Mouse (Mus musculus): ENCODE measurements around the gene Prss54.

DNA sequence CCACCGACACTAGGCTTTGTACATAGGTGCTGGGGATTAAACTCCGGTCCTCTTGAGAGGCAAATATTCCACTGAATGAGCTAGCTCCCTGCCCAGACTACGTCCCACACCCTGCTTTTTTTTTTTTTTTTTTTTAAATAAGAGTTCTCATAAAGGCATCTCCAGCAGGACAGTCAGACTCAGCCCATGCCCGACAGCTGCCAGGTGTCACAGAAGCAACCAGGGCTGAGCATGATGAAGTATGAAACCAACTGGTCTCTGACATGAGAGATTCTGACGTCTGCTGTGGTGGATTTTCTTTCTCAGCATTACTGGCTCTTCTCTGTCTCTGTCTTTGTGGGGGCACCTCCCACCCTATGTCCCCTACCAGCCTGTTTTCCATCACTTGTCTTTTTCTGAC is 35.6 kb upstream of the Prss54 start:
- no peak for TF ChIP-seq CTCF (IDR thresholded peaks at IDR 0.05; ENCODE audit: insufficient read depth, low read length)
- TF ChIP-seq POLR2A (IDR thresholded peaks at IDR 0.05; ENCODE audit: borderline replicate concordance, extremely low read depth, low read depth, low read length), result no peak
